Mouse (Mus musculus): ENCODE data around the gene Olfr985. TPM values are rescaled to one million over a fixed set of nuclear protein-coding genes. Genes with fewer than 3 reads are reported as not detected.

Olfr985 gene
- not detected in 2 replicates for polyA plus RNA-seq (2016; fragmentation: Nextera tagmentation; extraction: Ambion mirVana)

DNA sequence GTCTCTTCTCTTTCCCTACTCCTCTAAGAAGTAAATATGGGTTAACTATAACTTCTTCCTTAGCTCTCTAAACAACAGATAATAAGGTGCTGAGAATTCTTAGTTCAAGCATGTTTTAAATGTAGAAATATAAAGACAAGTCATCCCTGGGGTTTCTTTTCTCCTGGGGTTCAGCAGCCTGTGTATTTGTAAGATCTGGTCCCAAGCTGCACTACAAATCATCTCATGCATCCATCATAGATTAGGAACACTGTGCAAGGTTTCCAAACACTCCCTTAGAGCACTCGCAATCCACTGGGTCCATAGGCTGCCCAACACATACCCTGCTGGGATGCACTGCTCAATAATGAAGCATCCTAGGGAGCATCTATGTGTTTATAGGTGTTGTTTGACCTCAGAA is at the start of gene Olfr985:
Gene Olfr985, minus strand, starts transcription at position 101 of the 400 bp plus-strand sequence.
- H3K27ac ChIP-seq = no peak within 1 kb of the TSS
- ATAC-seq (ENCODE audit: low FRiP score, low read depth) = no peak
- H3K9ac ChIP-seq = no peak within 1 kb of the TSS
- no peak within 1 kb of the TSS for H3K4me3 ChIP-seq
- H3K36me3 ChIP-seq = no peaks in the 10 kb centered on the region
- no peaks in the 10 kb centered on the region for H3K27me3 ChIP-seq (replicated peaks)
- no peaks in the 10 kb centered on the region for H3K9me3 ChIP-seq
- no peaks in the 10 kb centered on the region for H3K4me1 ChIP-seq
- 85% methylated on average over 1 of the region's 1 CpGs for WGBS
- H3K4me2 ChIP-seq (replicated peaks) = no peak within 1 kb of the TSS

GRCm38 (mm10) chr9:40177017-40177416 is 47.0 kb upstream of the Olfr985 start:
- 84% methylated on average over 6 of the region's 6 CpGs for WGBS
- Histone ChIP-seq H3K36me3 (no peaks in the 10 kb centered on the region), H3K9ac (no peak overlapping the region), H3K4me2 (replicated peaks) (no peak overlapping the region), H3K27ac (no peak overlapping the region), H3K27me3 (replicated peaks) (no peaks in the 10 kb centered on the region), H3K9me3 (no peaks in the 10 kb centered on the region), H3K4me3 (no peak overlapping the region), H3K4me1 (no peaks in the 10 kb centered on the region)
- no peak for ATAC-seq (ENCODE audit: low FRiP score, low read depth)

- H3K9me3 ChIP-seq = no peaks in the 10 kb centered on the region
- no peak overlapping the region for H3K27ac ChIP-seq
- ATAC-seq (ENCODE audit: low FRiP score, low read depth) = no peak
- H3K9ac ChIP-seq = no peak overlapping the region
- 88% methylated on average over 1 of the region's 1 CpGs for WGBS
- H3K36me3 ChIP-seq = no peaks in the 10 kb centered on the region
- H3K4me3 ChIP-seq = no peak overlapping the region
- no peak overlapping the region for H3K4me2 ChIP-seq (replicated peaks)
- no peaks in the 10 kb centered on the region for H3K4me1 ChIP-seq
- H3K27me3 ChIP-seq (replicated peaks) = no peaks in the 10 kb centered on the region
Observed at GRCm38 (mm10) chr9:40166446-40166845, 36.5 kb upstream of the Olfr985 start.

DNA sequence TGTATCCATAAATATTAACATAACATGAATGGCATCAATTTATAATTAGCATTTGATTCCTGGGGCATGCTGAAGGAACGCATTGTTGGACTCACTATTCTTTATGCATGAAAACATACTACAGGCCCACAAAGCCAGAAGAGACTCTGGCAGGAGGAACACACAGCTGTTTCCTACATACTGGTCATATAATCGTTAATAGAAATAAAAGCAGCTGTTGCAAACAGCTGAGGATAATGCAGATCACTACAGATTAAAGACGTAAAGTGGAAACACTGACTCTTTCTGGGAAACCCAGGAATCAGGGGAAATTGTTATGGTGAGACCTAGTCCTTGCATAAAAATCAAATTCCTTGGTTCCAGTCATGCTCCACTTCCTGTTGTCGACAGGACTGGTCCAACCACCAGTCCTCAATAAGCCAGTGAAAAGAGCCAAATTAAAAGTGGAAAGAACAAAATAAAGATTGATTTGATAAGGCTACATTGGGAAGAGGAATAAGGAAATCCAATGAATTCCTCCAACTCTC is 25.2 kb upstream of the Olfr985 start:
- H3K4me2 ChIP-seq (replicated peaks) = no peak overlapping the region
- WGBS = 77% methylated on average over 4 of the region's 4 CpGs
- ATAC-seq (ENCODE audit: low FRiP score, low read depth) = no peak
- H3K9me3 ChIP-seq = no peaks in the 10 kb centered on the region
- H3K9ac ChIP-seq = no peak overlapping the region
- H3K27ac ChIP-seq = no peak overlapping the region
- H3K36me3 ChIP-seq = no peaks in the 10 kb centered on the region
- no peak overlapping the region for H3K4me3 ChIP-seq
- H3K27me3 ChIP-seq (replicated peaks) = no peaks in the 10 kb centered on the region
- no peaks in the 10 kb centered on the region for H3K4me1 ChIP-seq

GRCm38 (mm10) chr9:40141544-40141943 is 11.6 kb upstream of the Olfr985 start:
- H3K27ac ChIP-seq = no peak overlapping the region
- no peaks in the 10 kb centered on the region for H3K27me3 ChIP-seq (replicated peaks)
- H3K36me3 ChIP-seq = no peaks in the 10 kb centered on the region
- no peak overlapping the region for H3K9ac ChIP-seq
- no peak overlapping the region for H3K4me3 ChIP-seq
- ATAC-seq (ENCODE audit: low FRiP score, low read depth) = no peak
- H3K4me1 ChIP-seq = no peaks in the 10 kb centered on the region
- no peaks in the 10 kb centered on the region for H3K9me3 ChIP-seq
- H3K4me2 ChIP-seq (replicated peaks) = no peak overlapping the region
- 62% methylated on average over 1 of the region's 1 CpGs for WGBS

GRCm38 (mm10) chr9:40139484-40139883 is 9.5 kb upstream of the Olfr985 start:
- Histone ChIP-seq H3K27ac (no peak overlapping the region), H3K27me3 (replicated peaks) (no peaks in the 10 kb centered on the region), H3K4me3 (no peak overlapping the region), H3K4me1 (no peaks in the 10 kb centered on the region), H3K9me3 (no peaks in the 10 kb centered on the region), H3K9ac (no peak overlapping the region), H3K36me3 (no peaks in the 10 kb centered on the region), H3K4me2 (replicated peaks) (no peak overlapping the region)
- no peak for ATAC-seq (ENCODE audit: low FRiP score, low read depth)
- WGBS = 63% methylated on average over 4 of the region's 4 CpGs

DNA sequence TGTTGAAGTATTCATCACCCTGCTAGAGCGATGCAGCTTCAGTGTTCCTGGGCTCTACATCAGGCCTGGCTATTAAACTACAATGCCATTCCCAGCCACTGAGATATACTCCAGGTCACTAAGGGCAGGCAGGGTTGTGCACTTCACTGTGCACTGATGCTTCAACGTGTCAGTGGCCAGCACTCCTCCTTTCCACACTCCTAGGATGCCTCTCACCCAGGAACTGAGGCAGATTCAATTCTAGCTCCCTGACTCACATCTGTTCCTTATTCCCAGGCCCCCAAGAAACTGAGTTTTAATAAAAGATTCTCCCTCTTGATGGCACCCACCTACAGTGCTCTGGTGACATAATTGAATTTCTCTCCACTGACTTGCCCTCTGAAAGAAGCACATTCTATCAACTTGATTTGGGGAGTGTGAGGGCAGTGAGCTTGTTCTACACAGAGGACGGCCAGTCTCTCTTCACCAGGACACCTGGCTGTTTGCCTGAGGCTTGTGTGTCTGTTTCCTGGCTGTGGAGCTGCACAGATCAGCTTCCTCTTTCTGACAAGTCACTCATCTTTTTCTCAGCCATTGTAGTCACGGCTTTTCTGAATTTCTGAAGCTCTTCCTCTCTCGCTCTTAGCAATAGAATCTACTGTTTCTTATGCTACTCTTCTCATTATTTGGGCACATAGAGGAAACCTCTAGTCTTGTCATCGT is 7.2 kb upstream of the Olfr985 start:
- H3K27me3 ChIP-seq (replicated peaks) = no peaks in the 10 kb centered on the region
- H3K4me2 ChIP-seq (replicated peaks) = no peak overlapping the region
- H3K4me1 ChIP-seq = no peaks in the 10 kb centered on the region
- WGBS = 84% methylated on average over 6 of the region's 6 CpGs
- no peak for ATAC-seq (ENCODE audit: low FRiP score, low read depth)
- H3K4me3 ChIP-seq = no peak overlapping the region
- no peak overlapping the region for H3K9ac ChIP-seq
- no peaks in the 10 kb centered on the region for H3K9me3 ChIP-seq
- H3K36me3 ChIP-seq = no peaks in the 10 kb centered on the region
- no peak overlapping the region for H3K27ac ChIP-seq

DNA sequence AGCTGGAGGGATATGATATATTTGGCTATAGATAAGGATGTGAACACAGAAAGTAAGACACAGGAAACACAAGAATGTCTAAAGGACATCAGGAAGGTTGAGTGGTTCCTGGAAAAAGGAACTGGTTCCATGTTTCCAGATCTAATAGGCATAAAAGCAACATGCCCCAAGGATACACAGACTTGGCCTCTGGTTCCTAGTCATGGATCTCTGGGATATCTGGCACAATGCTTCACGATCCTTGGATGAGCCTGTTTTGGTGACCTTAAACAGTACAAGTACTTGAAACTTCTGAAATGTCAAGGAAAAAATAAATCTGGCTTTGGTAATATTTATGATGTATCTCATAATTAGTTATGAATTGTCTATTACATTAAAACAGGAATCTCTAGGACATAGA is 572 bp upstream of the Olfr985 start:
- no peak for ATAC-seq (ENCODE audit: low FRiP score, low read depth)
- Histone ChIP-seq H3K4me1 (no peaks in the 10 kb centered on the region), H3K27me3 (replicated peaks) (no peaks in the 10 kb centered on the region), H3K4me3 (no peak overlapping the region), H3K9ac (no peak overlapping the region), H3K27ac (no peak overlapping the region), H3K9me3 (no peaks in the 10 kb centered on the region), H3K36me3 (no peaks in the 10 kb centered on the region), H3K4me2 (replicated peaks) (no peak overlapping the region)
- 91% methylated on average over 1 of the region's 1 CpGs for WGBS

- H3K9ac ChIP-seq = no peak overlapping the region
- no peaks in the 10 kb centered on the region for H3K4me1 ChIP-seq
- no peak overlapping the region for H3K4me2 ChIP-seq (replicated peaks)
- WGBS = 88% methylated on average over 5 of the region's 5 CpGs
- H3K27ac ChIP-seq = no peak overlapping the region
- no peaks in the 10 kb centered on the region for H3K9me3 ChIP-seq
- H3K27me3 ChIP-seq (replicated peaks) = no peaks in the 10 kb centered on the region
- ATAC-seq (ENCODE audit: low FRiP score, low read depth) = no peak
- no peaks in the 10 kb centered on the region for H3K36me3 ChIP-seq
- H3K4me3 ChIP-seq = no peak overlapping the region
Observed at GRCm38 (mm10) chr9:40117287-40117659, 12.7 kb downstream of the Olfr985 start.

DNA sequence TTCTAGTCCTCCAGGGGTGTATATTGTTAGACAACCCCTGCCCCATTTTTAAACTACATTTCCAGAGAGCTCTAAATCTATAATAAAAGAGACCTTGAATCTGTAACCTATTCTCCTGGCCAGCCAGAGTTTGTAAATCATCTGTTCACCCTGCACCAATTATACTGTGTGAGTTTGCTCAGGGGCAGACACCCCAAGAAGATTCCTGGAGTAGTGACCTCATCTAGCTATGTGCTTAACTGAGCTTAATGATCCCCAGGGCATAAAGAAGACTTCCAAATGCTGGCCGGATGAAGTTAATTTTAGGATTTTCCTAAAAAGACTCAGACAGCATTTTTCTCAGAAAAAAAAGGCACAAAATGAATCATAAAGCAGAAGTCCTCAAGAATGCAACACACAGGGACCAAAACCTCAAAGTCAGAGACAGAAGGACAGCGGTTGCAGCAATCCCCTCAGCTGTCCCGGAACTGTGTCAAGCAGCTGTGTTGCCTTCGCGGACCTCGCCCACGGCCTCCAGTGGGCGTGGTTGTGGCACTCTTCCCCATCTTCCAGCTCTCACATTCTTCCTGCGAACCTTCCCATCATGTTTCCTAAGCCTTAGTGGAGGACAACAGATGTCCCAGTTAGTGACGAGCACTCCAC is 13.2 kb downstream of the Olfr985 start:
- Histone ChIP-seq H3K4me1 (no peaks in the 10 kb centered on the region), H3K4me2 (replicated peaks) (no peak overlapping the region), H3K9ac (no peak overlapping the region), H3K9me3 (no peaks in the 10 kb centered on the region), H3K4me3 (no peak overlapping the region), H3K27me3 (replicated peaks) (no peaks in the 10 kb centered on the region), H3K36me3 (no peaks in the 10 kb centered on the region), H3K27ac (no peak overlapping the region)
- 69% methylated on average over 10 of the region's 10 CpGs for WGBS
- no peak for ATAC-seq (ENCODE audit: low FRiP score, low read depth)

DNA sequence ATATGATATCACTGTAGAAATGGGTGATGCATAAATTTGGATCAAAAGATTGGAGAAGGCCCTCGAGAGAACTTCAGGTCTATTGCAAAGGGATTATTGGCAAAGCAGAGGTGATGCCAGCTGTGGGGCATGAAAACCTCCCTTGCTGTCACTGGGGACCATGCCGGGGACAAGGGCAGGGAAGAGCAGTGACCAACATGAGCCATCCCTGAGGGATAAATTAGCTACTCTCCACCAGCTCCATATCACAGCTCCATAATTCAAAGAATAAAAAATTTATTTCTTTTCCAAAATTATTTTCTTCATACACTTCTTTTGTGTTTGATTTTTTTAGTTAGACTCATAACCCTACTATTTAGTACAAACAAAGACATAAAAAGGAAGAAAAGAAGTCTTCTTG is 15.9 kb downstream of the Olfr985 start, which contains the start of gene Olfr984:
Gene Olfr984, minus strand, starts transcription at position 101 of the 400 bp plus-strand sequence.
- H3K36me3 ChIP-seq = no peaks in the 10 kb centered on the region
- H3K9ac ChIP-seq = no peak within 1 kb of the TSS
- no peaks in the 10 kb centered on the region for H3K27me3 ChIP-seq (replicated peaks)
- ATAC-seq (ENCODE audit: low FRiP score, low read depth) = no peak
- no peak within 1 kb of the TSS for H3K4me3 ChIP-seq
- no peaks in the 10 kb centered on the region for H3K9me3 ChIP-seq
- 87% methylated on average over 2 of the region's 2 CpGs for WGBS
- no peaks in the 10 kb centered on the region for H3K4me1 ChIP-seq
- no peak within 1 kb of the TSS for H3K4me2 ChIP-seq (replicated peaks)
- no peak within 1 kb of the TSS for H3K27ac ChIP-seq

GRCm38 (mm10) chr9:40094769-40095168 is 35.2 kb downstream of the Olfr985 start:
- no peaks in the 10 kb centered on the region for H3K9me3 ChIP-seq
- H3K9ac ChIP-seq = no peak overlapping the region
- no peaks in the 10 kb centered on the region for H3K27me3 ChIP-seq (replicated peaks)
- H3K4me1 ChIP-seq = no peaks in the 10 kb centered on the region
- no peak overlapping the region for H3K27ac ChIP-seq
- 72% methylated on average over 3 of the region's 3 CpGs for WGBS
- no peak overlapping the region for H3K4me2 ChIP-seq (replicated peaks)
- no peak overlapping the region for H3K4me3 ChIP-seq
- H3K36me3 ChIP-seq = no peaks in the 10 kb centered on the region
- ATAC-seq (ENCODE audit: low FRiP score, low read depth) = no peak

- WGBS = 89% methylated on average over 2 of the region's 2 CpGs
- Histone ChIP-seq H3K27ac (no peak within 1 kb of the TSS), H3K4me1 (no peaks in the 10 kb centered on the region), H3K9ac (no peak within 1 kb of the TSS), H3K36me3 (no peaks in the 10 kb centered on the region), H3K4me2 (replicated peaks) (no peak within 1 kb of the TSS), H3K4me3 (no peak within 1 kb of the TSS), H3K9me3 (no peaks in the 10 kb centered on the region), H3K27me3 (replicated peaks) (no peaks in the 10 kb centered on the region)
- ATAC-seq (ENCODE audit: low FRiP score, low read depth) = no peak
Observed at GRCm38 (mm10) chr9:40093495-40093894, 36.5 kb downstream of the Olfr985 start, which contains the start of gene Olfr983. Olfr983 (minus strand) TSS chr9:40093595.

Data from neural tube, embryonic 12.5 days (tissue).